Mouse (Mus musculus) retina, postnatal 7 days (tissue): ENCODE measurements around the gene Alkbh2.

ENCODE experiments used
- DNase-seq: peaks from one replicate; pipeline ENCODE4 v3.0.0-alpha.2; 2012; ENCODE audit warnings: low read depth, low spot score

Alkbh2 gene

GRCm38 (mm10) chr5:114100390-114101099 lies 27.5 kb downstream of the Alkbh2 start:
- no peak for DNase-seq

DNA sequence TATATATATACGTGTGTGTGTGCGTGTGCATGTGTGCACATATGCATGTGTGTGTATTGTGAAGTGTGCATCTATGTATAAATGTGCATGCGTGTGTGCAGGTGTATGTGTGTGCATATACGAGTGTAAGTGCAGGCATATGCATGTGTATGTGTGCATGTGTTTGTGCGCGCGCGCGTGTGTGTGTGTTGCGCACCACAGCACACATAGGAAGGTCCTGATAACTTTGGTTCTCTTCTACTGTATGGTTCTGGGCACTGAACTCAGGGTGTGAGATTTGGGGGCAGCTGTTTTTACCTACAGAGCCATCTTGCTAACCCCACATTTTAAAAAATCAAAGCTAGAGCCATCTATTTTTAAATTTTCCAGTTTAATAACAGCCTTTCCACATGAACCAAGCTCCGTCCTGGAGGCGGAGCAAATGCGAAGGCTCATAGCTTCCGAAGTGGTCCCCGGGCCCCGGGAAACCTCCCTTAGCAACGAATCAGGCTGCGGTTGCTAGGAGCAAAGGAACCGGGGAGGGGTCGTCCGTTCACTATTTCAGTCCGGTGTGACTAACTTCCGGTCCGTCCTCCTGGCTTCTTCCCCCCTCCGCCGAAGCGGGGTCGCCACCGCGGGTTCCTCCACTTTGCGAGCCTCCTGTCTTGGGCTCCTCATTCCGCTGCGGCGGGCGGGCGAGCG lies 28.2 kb downstream of the Alkbh2 start:
- peak; percentile 84 for DNase-seq

GRCm38 (mm10) chr5:114091057-114091807 lies 36.8 kb downstream of the Alkbh2 start, which contains the start of gene Svop:
Gene Svop, minus strand, starts transcription at chr5:114091570.
- DNase-seq: peak; percentile 49

DNA sequence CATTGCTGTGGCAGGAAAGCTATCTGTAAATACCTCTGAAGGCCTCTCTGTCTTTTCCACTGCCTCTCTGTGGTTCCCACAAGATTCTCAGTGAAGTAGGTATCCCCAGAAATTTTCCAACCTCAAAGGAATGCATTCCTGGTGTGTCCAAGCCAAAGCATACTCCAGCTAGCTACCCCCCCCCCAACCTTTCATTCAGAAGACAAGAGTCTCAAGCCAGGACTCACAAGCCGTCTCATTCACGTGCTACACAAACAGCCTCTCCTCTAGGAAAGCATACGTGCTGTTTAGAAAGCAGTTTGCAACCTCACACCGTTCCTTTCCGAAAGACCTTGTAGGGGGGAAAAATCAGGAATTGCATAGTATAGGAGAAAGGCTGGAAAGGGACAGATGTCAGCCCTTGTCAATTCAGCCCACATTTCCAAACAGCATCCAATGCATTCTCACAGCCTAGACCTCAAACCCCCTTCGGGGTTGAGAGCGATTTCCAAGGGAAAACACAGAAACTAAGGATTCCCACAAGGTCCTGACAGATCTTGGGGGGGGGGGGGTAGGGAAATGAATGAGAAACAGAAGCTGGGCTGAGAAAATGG lies 37.5 kb downstream of the Alkbh2 start:
- DNase-seq: no peak

DNA sequence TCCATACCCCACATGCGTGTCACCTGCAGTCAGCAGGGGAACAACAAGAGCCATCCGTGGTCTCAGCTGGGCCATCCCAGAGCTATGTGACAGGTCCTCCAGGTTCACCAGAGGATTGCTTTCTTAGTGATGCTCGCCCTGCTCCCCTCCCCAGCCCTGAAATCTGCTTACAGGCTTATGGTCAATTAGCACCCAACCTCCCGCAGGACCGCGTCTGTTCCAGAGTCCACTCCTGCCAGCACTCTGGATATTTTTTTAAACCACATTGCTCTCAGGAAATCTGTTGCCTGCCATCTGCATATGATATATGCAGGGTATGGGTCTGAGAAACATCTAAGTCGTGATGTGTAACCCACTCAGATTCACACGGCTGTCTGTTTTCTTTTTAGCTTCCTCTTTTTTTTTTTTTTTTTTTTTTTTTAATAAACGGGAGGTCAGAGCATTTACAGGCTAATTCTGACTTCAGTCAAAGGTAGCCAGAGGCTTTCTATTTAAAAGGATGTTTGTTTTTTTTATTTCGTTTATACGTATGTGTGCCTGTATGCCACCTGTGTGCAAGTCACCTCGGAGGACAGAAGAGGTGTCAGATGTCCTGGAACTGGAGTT lies 40.0 kb downstream of the Alkbh2 start:
- DNase-seq: peak; percentile 51

DNA sequence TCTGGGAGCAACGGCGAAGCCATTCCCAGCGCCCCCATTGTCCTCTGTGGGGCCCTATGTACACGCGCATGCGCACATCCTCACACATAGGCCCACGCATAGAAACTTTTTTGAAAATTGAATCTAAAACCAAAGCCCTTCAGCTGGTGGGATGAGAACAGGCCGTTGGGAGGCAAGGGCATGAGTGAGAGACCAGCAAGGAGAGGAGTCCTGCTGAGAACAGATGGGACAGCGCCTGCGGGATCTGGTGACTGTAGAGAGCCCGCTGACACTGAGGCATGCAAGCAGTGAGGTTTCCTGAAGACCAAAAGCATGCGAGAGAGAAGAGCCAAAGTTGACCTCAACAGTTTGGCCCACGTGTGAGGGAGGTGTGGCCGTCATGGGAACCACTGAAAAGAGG lies 42.5 kb downstream of the Alkbh2 start:
- DNase-seq: no peak

DNA sequence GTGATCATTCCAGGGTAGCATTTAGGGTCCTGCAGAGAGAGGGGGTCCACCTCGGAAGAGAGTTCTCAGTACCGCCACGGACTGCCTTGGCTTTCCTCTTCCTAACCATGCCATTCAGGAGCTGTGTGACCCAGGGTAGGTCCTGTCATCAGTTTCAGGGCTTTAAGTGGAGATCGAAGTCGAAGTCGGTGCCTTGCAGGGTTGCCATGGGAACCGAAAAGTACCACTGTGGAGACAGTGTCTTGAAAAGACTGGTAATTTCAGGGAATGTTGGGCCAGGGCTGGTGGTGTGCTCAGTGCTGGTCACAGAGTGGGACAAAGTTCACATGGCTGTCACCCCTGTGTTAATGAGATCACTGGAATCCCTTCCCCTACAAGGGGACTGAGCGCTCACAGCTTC lies 51.0 kb downstream of the Alkbh2 start:
- no peak for DNase-seq
